Mouse (Mus musculus): ENCODE results near the gene Dmac2. TPM values are rescaled to one million over a fixed set of nuclear protein-coding genes. Genes with fewer than 3 reads are reported as not detected.

The Dmac2 gene
- polyA plus RNA-seq, 1 experiment: 12.2 TPM

- Histone ChIP-seq H3K4me3 (ENCODE audit: insufficient read depth, poor library complexity, severe bottlenecking) (no peak overlapping the region), H3K27me3 (ENCODE audit: control insufficient read depth, insufficient read depth, insufficient read length) (peaks cover 13% of the 10 kb centered on the region), H3K36me3 (ENCODE audit: control insufficient read depth, insufficient read depth) (no peaks in the 10 kb centered on the region), H3K79me3 (ENCODE audit: low read depth) (no peaks in the 10 kb centered on the region), H3ac (ENCODE audit: control insufficient read depth, insufficient read length, low read depth) (no peak overlapping the region), H3K79me2 (ENCODE audit: control insufficient read depth, insufficient read depth) (no peaks in the 10 kb centered on the region)
- TF ChIP-seq MAX (IDR thresholded peaks at IDR 0.05) (no peak), USF1 (IDR thresholded peaks at IDR 0.05; ENCODE audit: low read depth) (no peak), CTCF (IDR thresholded peaks at IDR 0.05; ENCODE audit: control insufficient read depth, insufficient read depth, insufficient read length) (no peak), FOSL1 (IDR thresholded peaks at IDR 0.05; ENCODE audit: insufficient read depth, low read length, poor library complexity, severe bottlenecking) (no peak), MYOG (IDR thresholded peaks at IDR 0.05; ENCODE audit: control insufficient read depth, extremely low read depth, insufficient read length) (no peak), MYOD1 (IDR thresholded peaks at IDR 0.05; ENCODE audit: control insufficient read depth, insufficient read length, low read depth) (no peak), CEBPB (IDR thresholded peaks at IDR 0.05; ENCODE audit: low read depth) (no peak)
These were observed 1.6 kb upstream of the Dmac2 start for GRCm38 (mm10) chr7:25617376-25618160.

GRCm38 (mm10) chr7:25619722-25619991, 443 bp downstream of the Dmac2 start:
- Histone ChIP-seq H3K79me2 (ENCODE audit: control insufficient read depth, insufficient read depth) (no peaks in the 10 kb centered on the region), H3ac (ENCODE audit: control insufficient read depth, insufficient read length, low read depth) (peak overlapping the region; percentile 64), H3K79me3 (ENCODE audit: low read depth) (no peaks in the 10 kb centered on the region), H3K27me3 (ENCODE audit: control insufficient read depth, insufficient read depth, insufficient read length) (peaks cover 12% of the 10 kb centered on the region), H3K4me3 (ENCODE audit: insufficient read depth, poor library complexity, severe bottlenecking) (peak overlapping the region; percentile 45), H3K36me3 (ENCODE audit: control insufficient read depth, insufficient read depth) (no peaks in the 10 kb centered on the region)
- TF ChIP-seq CTCF (IDR thresholded peaks at IDR 0.05; ENCODE audit: control insufficient read depth, insufficient read depth, insufficient read length) (no peak), FOSL1 (IDR thresholded peaks at IDR 0.05; ENCODE audit: insufficient read depth, low read length, poor library complexity, severe bottlenecking) (no peak)

- H3K79me2 ChIP-seq (ENCODE audit: control insufficient read depth, insufficient read depth): no peaks in the 10 kb centered on the region
- H3K36me3 ChIP-seq (ENCODE audit: control insufficient read depth, insufficient read depth): no peaks in the 10 kb centered on the region
- TF ChIP-seq CEBPB (IDR thresholded peaks at IDR 0.05; ENCODE audit: low read depth): no peak
- no peak for TF ChIP-seq CTCF (IDR thresholded peaks at IDR 0.05; ENCODE audit: control insufficient read depth, insufficient read depth, insufficient read length)
- TF ChIP-seq MYOD1 (IDR thresholded peaks at IDR 0.05; ENCODE audit: control insufficient read depth, insufficient read length, low read depth): no peak
- TF ChIP-seq USF1 (IDR thresholded peaks at IDR 0.05; ENCODE audit: low read depth): no peak
- no peak for TF ChIP-seq FOSL1 (IDR thresholded peaks at IDR 0.05; ENCODE audit: insufficient read depth, low read length, poor library complexity, severe bottlenecking)
- no peak for TF ChIP-seq MYOG (IDR thresholded peaks at IDR 0.05; ENCODE audit: control insufficient read depth, extremely low read depth, insufficient read length)
- TF ChIP-seq MAX (IDR thresholded peaks at IDR 0.05): no peak
- peaks cover 9% of the 10 kb centered on the region for H3K27me3 ChIP-seq (ENCODE audit: control insufficient read depth, insufficient read depth, insufficient read length)
- H3ac ChIP-seq (ENCODE audit: control insufficient read depth, insufficient read length, low read depth): no peak overlapping the region
- no peaks in the 10 kb centered on the region for H3K79me3 ChIP-seq (ENCODE audit: low read depth)
- no peak overlapping the region for H3K4me3 ChIP-seq (ENCODE audit: insufficient read depth, poor library complexity, severe bottlenecking)
These were observed 887 bp downstream of the Dmac2 start for GRCm38 (mm10) chr7:25620101-25620500.

- no peaks in the 10 kb centered on the region for H3K79me2 ChIP-seq (ENCODE audit: control insufficient read depth, insufficient read depth)
- H3K4me3 ChIP-seq (ENCODE audit: insufficient read depth, poor library complexity, severe bottlenecking): no peak overlapping the region
- H3K36me3 ChIP-seq (ENCODE audit: control insufficient read depth, insufficient read depth): no peaks in the 10 kb centered on the region
- H3K27me3 ChIP-seq (ENCODE audit: control insufficient read depth, insufficient read depth, insufficient read length): peaks cover 4% of the 10 kb centered on the region
- no peak overlapping the region for H3ac ChIP-seq (ENCODE audit: control insufficient read depth, insufficient read length, low read depth)
- H3K79me3 ChIP-seq (ENCODE audit: low read depth): no peaks in the 10 kb centered on the region
- TF ChIP-seq CEBPB (IDR thresholded peaks at IDR 0.05; ENCODE audit: low read depth): no peak
- TF ChIP-seq MAX (IDR thresholded peaks at IDR 0.05): no peak
- TF ChIP-seq MYOD1 (IDR thresholded peaks at IDR 0.05; ENCODE audit: control insufficient read depth, insufficient read length, low read depth): no peak
- no peak for TF ChIP-seq FOSL1 (IDR thresholded peaks at IDR 0.05; ENCODE audit: insufficient read depth, low read length, poor library complexity, severe bottlenecking)
- no peak for TF ChIP-seq USF1 (IDR thresholded peaks at IDR 0.05; ENCODE audit: low read depth)
- TF ChIP-seq CTCF (IDR thresholded peaks at IDR 0.05; ENCODE audit: control insufficient read depth, insufficient read depth, insufficient read length): no peak
- no peak for TF ChIP-seq MYOG (IDR thresholded peaks at IDR 0.05; ENCODE audit: control insufficient read depth, extremely low read depth, insufficient read length)
These were observed 1.5 kb downstream of the Dmac2 start for GRCm38 (mm10) chr7:25620751-25621150.

GRCm38 (mm10) chr7:25623857-25624370, 4.7 kb downstream of the Dmac2 start:
- no peaks in the 10 kb centered on the region for H3K27me3 ChIP-seq (ENCODE audit: control insufficient read depth, insufficient read depth, insufficient read length)
- H3ac ChIP-seq (ENCODE audit: control insufficient read depth, insufficient read length, low read depth): no peak overlapping the region
- H3K4me3 ChIP-seq (ENCODE audit: insufficient read depth, poor library complexity, severe bottlenecking): no peak overlapping the region
- no peaks in the 10 kb centered on the region for H3K36me3 ChIP-seq (ENCODE audit: control insufficient read depth, insufficient read depth)
- TF ChIP-seq MYOG (IDR thresholded peaks at IDR 0.05; ENCODE audit: control insufficient read depth, extremely low read depth, insufficient read length) (no peak), MYOD1 (IDR thresholded peaks at IDR 0.05; ENCODE audit: control insufficient read depth, insufficient read length, low read depth) (no peak)
- H3K79me3 ChIP-seq (ENCODE audit: low read depth): no peaks in the 10 kb centered on the region
- no peaks in the 10 kb centered on the region for H3K79me2 ChIP-seq (ENCODE audit: control insufficient read depth, insufficient read depth)

GRCm38 (mm10) chr7:25624851-25625250, 5.6 kb downstream of the Dmac2 start:
- Histone ChIP-seq H3K79me3 (ENCODE audit: low read depth) (no peaks in the 10 kb centered on the region), H3K79me2 (ENCODE audit: control insufficient read depth, insufficient read depth) (no peaks in the 10 kb centered on the region), H3ac (ENCODE audit: control insufficient read depth, insufficient read length, low read depth) (no peak overlapping the region), H3K27me3 (ENCODE audit: control insufficient read depth, insufficient read depth, insufficient read length) (no peaks in the 10 kb centered on the region), H3K36me3 (ENCODE audit: control insufficient read depth, insufficient read depth) (no peaks in the 10 kb centered on the region), H3K4me3 (ENCODE audit: insufficient read depth, poor library complexity, severe bottlenecking) (no peak overlapping the region)
- no peak for TF ChIP-seq CEBPB (IDR thresholded peaks at IDR 0.05; ENCODE audit: low read depth)
- no peak for TF ChIP-seq CTCF (IDR thresholded peaks at IDR 0.05; ENCODE audit: control insufficient read depth, insufficient read depth, insufficient read length)
- TF ChIP-seq USF1 (IDR thresholded peaks at IDR 0.05; ENCODE audit: low read depth): no peak
- peak; percentile 88 for TF ChIP-seq MYOD1 (IDR thresholded peaks at IDR 0.05; ENCODE audit: control insufficient read depth, insufficient read length, low read depth)
- no peak for TF ChIP-seq MAX (IDR thresholded peaks at IDR 0.05)
- no peak for TF ChIP-seq FOSL1 (IDR thresholded peaks at IDR 0.05; ENCODE audit: insufficient read depth, low read length, poor library complexity, severe bottlenecking)
- TF ChIP-seq MYOG (IDR thresholded peaks at IDR 0.05; ENCODE audit: control insufficient read depth, extremely low read depth, insufficient read length): no peak
